Mouse (Mus musculus) liver, embryonic 15.5 days (tissue): Measurements from ENCODE around the gene Bcl7a. TPM values are rescaled to one million over a fixed set of nuclear protein-coding genes. Genes with fewer than 3 reads are reported as not detected.

Experiments
- ATAC-seq: fragments of 200-750 bp; cut with Nextera tagmentation; 2 replicates; pipeline ENCODE4 v1.8.0; 2017; ENCODE audit warnings: moderate number of reproducible peaks, mild to moderate bottlenecking, moderate library complexity; ENCODE audit not compliant: insufficient read depth
- H3K27ac ChIP-seq: fragments of 300-500 bp; sonication (generic); replicated peaks from 2 replicates; pipeline ENCODE4 v1.5.1; 2015; ENCODE audit warnings: mild to moderate bottlenecking, inconsistent platforms
- H3K27me3 ChIP-seq: fragments of 300-500 bp; sonication (generic); 2 replicates; pipeline ENCODE4 v1.6.1; 2015; ENCODE audit warnings: mild to moderate bottlenecking, inconsistent platforms
- H3K36me3 ChIP-seq: fragments of 300-500 bp; sonication (generic); replicated peaks from 2 replicates; pipeline ENCODE4 v1.6.1; 2015; ENCODE audit warnings: moderate library complexity, mild to moderate bottlenecking, inconsistent platforms
- H3K4me1 ChIP-seq: fragments of 300-500 bp; sonication (generic); replicated peaks from 2 replicates; pipeline ENCODE4 v1.6.1; 2015; ENCODE audit warnings: inconsistent platforms
- H3K4me2 ChIP-seq: fragments of 300-500 bp; sonication (generic); 2 replicates; pipeline ENCODE4 v1.6.1; 2015; ENCODE audit warnings: moderate library complexity, mild to moderate bottlenecking, inconsistent platforms
- H3K4me3 ChIP-seq: fragments of 300-500 bp; sonication (generic); replicated peaks from 2 replicates; pipeline ENCODE4 v1.5.1; 2015; ENCODE audit warnings: mild to moderate bottlenecking, inconsistent platforms
- H3K9ac ChIP-seq: fragments of 300-500 bp; sonication (generic); 2 replicates; pipeline ENCODE4 v1.6.1; 2015; ENCODE audit warnings: moderate library complexity, mild to moderate bottlenecking, inconsistent platforms
- H3K9me3 ChIP-seq: fragments of 300-500 bp; sonication (generic); replicated peaks from 2 replicates; pipeline ENCODE4 v1.6.1; 2016; ENCODE audit warnings: inconsistent platforms
- WGBS: fragments of 180-500 bp; shearing (Covaris S2); methylation state at CpG from one replicate; pipeline ENCODE4 v1.1.7; 2015; ENCODE audit warnings: mixed read lengths; ENCODE audit not compliant: insufficient replicate concordance; 5-methylcytosine and 5-hydroxymethylcytosine counted together
- polyA plus RNA-seq: library from polyadenylated mRNA; unstranded; fragments of >200 nt; fragmentation: Nextera tagmentation; extraction: Ambion mirVana; gene quantifications from 2 replicates; pipeline ENCODE4 v1.2.1, GENCODE M21; 2015

The Bcl7a gene
- polyA plus RNA-seq, 1 experiment from 2014 or later: 5.6 TPM

- H3K4me2 ChIP-seq: no peak overlapping the region
- H3K4me3 ChIP-seq: no peak overlapping the region
- no peak overlapping the region for H3K9ac ChIP-seq
- no peaks in the 10 kb centered on the region for H3K36me3 ChIP-seq
- H3K4me1 ChIP-seq: 0 out of 2 replicates have a peak, but pooled peaks cover 6% of the 10 kb centered on the region
- WGBS: 59% methylated on average over 4 of the region's 4 CpGs
- H3K9me3 ChIP-seq: no peaks in the 10 kb centered on the region
- no peaks in the 10 kb centered on the region for H3K27me3 ChIP-seq
- H3K27ac ChIP-seq: no peak overlapping the region
- no peak for ATAC-seq
These were observed 7.3 kb upstream of the Bcl7a start for GRCm38 (mm10) chr5:123336205-123336961.

DNA sequence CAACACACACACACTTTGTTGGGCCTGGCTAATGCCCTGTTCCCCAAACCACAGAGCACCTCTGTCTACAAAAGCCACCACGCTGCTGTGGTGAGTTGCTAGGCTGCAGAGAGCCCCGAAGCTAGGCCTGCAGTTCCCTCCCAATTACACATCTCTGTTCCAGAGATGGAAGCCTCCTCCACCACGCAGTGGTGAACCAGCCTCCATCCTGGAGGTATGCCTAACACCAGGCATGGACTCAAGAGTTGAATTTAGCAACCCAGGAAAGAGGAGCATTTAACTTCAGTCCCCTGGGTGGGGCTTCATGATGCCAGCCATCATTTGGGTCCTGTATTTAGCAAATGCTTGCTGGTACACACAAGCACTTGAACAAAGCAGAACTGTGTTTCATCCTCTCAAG is 5.2 kb upstream of the Bcl7a start:
- no peak for ATAC-seq
- H3K9me3 ChIP-seq: no peaks in the 10 kb centered on the region
- H3K9ac ChIP-seq: no peak overlapping the region
- no peak overlapping the region for H3K4me2 ChIP-seq
- H3K4me3 ChIP-seq: no peak overlapping the region
- H3K27me3 ChIP-seq: no peaks in the 10 kb centered on the region
- 57% methylated on average over 3 of the region's 3 CpGs for WGBS
- H3K36me3 ChIP-seq: no peaks in the 10 kb centered on the region
- H3K4me1 ChIP-seq: peaks cover 8% of the 10 kb centered on the region
- H3K27ac ChIP-seq: no peak overlapping the region

- Histone ChIP-seq H3K4me2 (peak overlapping the region; percentile 97), H3K36me3 (no peaks in the 10 kb centered on the region), H3K9me3 (no peaks in the 10 kb centered on the region), H3K27me3 (no peaks in the 10 kb centered on the region), H3K4me3 (peak overlapping the region; percentile 89), H3K27ac (peak overlapping the region; percentile 84), H3K9ac (peak overlapping the region; percentile 85), H3K4me1 (peaks cover 46% of the 10 kb centered on the region)
- ATAC-seq: peak; percentile 32
- WGBS: under 1% methylated on average over 45 of the region's 51 CpGs
These were observed 961 bp downstream of the Bcl7a start for GRCm38 (mm10) chr5:123344628-123344962.

GRCm38 (mm10) chr5:123344963-123345852 is 1.6 kb downstream of the Bcl7a start:
- peak overlapping the region; percentile 85 for H3K9ac ChIP-seq
- peak overlapping the region; percentile 97 for H3K4me2 ChIP-seq
- no peaks in the 10 kb centered on the region for H3K36me3 ChIP-seq
- no peaks in the 10 kb centered on the region for H3K9me3 ChIP-seq
- ATAC-seq: peak; percentile 32
- H3K27ac ChIP-seq: peak overlapping the region; percentile 84
- H3K4me3 ChIP-seq: peak overlapping the region; percentile 89
- under 1% methylated on average over 75 of the region's 87 CpGs for WGBS
- peaks cover 48% of the 10 kb centered on the region for H3K4me1 ChIP-seq
- no peaks in the 10 kb centered on the region for H3K27me3 ChIP-seq

DNA sequence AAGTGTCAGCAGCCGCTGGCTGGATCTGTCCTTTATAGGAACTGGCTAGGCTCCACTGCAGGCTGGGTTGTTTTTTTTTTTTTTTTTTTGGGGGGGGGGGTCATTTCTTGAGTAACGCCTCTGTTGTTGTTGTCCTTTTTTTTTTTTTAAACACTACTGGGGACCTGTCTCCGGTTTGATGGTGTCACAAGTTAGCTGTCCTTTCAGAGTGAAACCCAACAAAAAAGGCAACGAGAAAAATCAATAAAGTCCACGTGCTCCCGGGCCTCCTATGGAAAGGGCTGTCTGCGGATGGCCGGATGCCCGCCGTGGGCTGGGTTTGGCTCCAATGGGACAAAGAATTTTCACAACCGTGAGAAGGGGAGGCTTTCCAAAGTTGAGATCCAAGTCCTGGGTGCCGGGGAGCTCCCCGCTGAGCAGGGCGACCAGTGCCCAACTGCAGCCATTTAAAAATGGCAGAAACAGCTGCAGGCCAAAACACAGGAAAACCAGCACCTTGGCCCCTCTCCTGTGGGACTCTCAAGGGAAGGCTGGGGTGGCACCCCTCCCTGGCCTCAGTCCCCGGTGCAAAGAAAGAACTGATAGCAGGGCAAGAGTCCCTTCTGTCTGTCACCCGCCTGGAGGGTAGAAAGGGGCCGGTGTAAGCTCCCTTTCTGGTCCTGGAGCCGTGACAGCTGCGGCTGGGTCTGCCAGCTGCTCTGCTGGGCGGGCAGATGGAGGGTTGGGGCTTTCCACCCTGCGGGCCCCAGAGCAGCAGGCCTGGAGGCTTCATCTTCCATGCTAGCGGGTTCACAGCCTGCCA is 2.4 kb downstream of the Bcl7a start:
- H3K27me3 ChIP-seq: no peaks in the 10 kb centered on the region
- H3K27ac ChIP-seq: peak overlapping the region; percentile 84
- peaks cover 52% of the 10 kb centered on the region for H3K4me1 ChIP-seq
- H3K9me3 ChIP-seq: no peaks in the 10 kb centered on the region
- WGBS: 2% methylated on average over 22 of the region's 22 CpGs
- H3K36me3 ChIP-seq: no peaks in the 10 kb centered on the region
- H3K4me3 ChIP-seq: peak overlapping the region; percentile 89
- peak overlapping the region; percentile 97 for H3K4me2 ChIP-seq
- ATAC-seq: peak; percentile 11; the same call in 1 of the 2 replicates
- H3K9ac ChIP-seq: peak overlapping the region; percentile 85

DNA sequence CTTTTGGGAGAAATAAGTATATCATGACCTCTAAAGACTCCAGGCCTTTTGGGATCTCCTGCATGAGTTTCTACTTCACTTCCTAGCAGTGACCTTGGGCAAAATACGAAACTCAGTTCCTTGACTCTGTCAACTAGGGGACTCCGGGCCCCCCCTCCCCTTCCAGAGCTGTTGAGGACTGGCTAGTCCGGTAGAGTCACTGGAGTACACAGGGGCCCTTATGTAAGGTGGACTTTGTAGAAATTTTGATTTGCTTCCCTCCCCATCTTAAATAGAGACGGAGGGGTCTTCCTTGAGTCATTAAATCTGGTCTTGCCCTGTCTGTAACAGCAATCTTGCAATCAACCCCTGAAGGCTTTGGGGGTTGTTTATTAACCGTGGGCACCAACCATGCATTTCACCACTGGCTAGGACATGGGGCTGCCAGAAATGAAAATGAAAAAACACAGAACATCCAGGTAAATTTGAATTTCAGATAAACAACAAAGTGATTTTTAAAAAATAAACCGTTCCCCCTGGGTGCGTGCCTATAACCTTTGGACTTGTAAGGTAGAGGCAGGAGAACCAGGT is 3.2 kb downstream of the Bcl7a start:
- H3K9me3 ChIP-seq: no peaks in the 10 kb centered on the region
- peaks cover 52% of the 10 kb centered on the region for H3K4me1 ChIP-seq
- peak overlapping the region; percentile 84 for H3K27ac ChIP-seq
- no peak for ATAC-seq
- H3K4me3 ChIP-seq: peak overlapping the region; percentile 89
- 0 out of 2 replicates have a peak, but pooled peaks cover 2% of the 10 kb centered on the region for H3K36me3 ChIP-seq
- WGBS: 73% methylated on average over 7 of the region's 7 CpGs
- peak overlapping the region; percentile 97 for H3K4me2 ChIP-seq
- H3K27me3 ChIP-seq: no peaks in the 10 kb centered on the region
- no peak overlapping the region for H3K9ac ChIP-seq

- Histone ChIP-seq H3K4me2 (no peak overlapping the region), H3K36me3 (peaks cover 8% of the 10 kb centered on the region; the same call in 1 of the 2 replicates), H3K4me3 (no peak overlapping the region), H3K9me3 (no peaks in the 10 kb centered on the region), H3K27me3 (no peaks in the 10 kb centered on the region), H3K27ac (no peak overlapping the region), H3K9ac (no peak overlapping the region), H3K4me1 (peaks cover 52% of the 10 kb centered on the region)
- 61% methylated on average over 2 of the region's 2 CpGs for WGBS
- ATAC-seq: no peak
These were observed 4.4 kb downstream of the Bcl7a start for GRCm38 (mm10) chr5:123347985-123348384.

GRCm38 (mm10) chr5:123350386-123350785 is 6.8 kb downstream of the Bcl7a start:
- peaks cover 38% of the 10 kb centered on the region for H3K4me1 ChIP-seq
- no peak for ATAC-seq
- 45% methylated on average over 10 of the region's 10 CpGs for WGBS

GRCm38 (mm10) chr5:123355918-123356317 is 12.3 kb downstream of the Bcl7a start:
- H3K4me3 ChIP-seq: no peak overlapping the region
- H3K4me1 ChIP-seq: no peaks in the 10 kb centered on the region
- no peak overlapping the region for H3K9ac ChIP-seq
- H3K27ac ChIP-seq: no peak overlapping the region
- ATAC-seq: no peak
- no peaks in the 10 kb centered on the region for H3K9me3 ChIP-seq
- H3K27me3 ChIP-seq: no peaks in the 10 kb centered on the region
- H3K36me3 ChIP-seq: peaks cover 67% of the 10 kb centered on the region
- 72% methylated on average over 11 of the region's 11 CpGs for WGBS
- H3K4me2 ChIP-seq: no peak overlapping the region

More at GRCm38 (mm10) chr5:123350386-123350785, 6.8 kb downstream of the Bcl7a start:
- Histone ChIP-seq H3K4me3 (no peak overlapping the region), H3K9ac (no peak overlapping the region), H3K4me2 (no peak overlapping the region), H3K36me3 (peaks cover 18% of the 10 kb centered on the region; the same call in 1 of the 2 replicates), H3K27me3 (no peaks in the 10 kb centered on the region), H3K27ac (no peak overlapping the region), H3K9me3 (no peaks in the 10 kb centered on the region)

- H3K4me1 ChIP-seq: no peaks in the 10 kb centered on the region
- H3K27ac ChIP-seq: no peak overlapping the region
- H3K4me3 ChIP-seq: no peak overlapping the region
- H3K9me3 ChIP-seq: no peaks in the 10 kb centered on the region
- H3K9ac ChIP-seq: no peak overlapping the region
- no peak overlapping the region for H3K4me2 ChIP-seq
- 76% methylated on average over 4 of the region's 4 CpGs for WGBS
- H3K27me3 ChIP-seq: no peaks in the 10 kb centered on the region
- ATAC-seq: no peak
- peaks cover 74% of the 10 kb centered on the region for H3K36me3 ChIP-seq
These were observed 13.6 kb downstream of the Bcl7a start for GRCm38 (mm10) chr5:123357253-123357652.
